Mouse (Mus musculus): ENCODE measurements around the gene Snrnp35.

DNA sequence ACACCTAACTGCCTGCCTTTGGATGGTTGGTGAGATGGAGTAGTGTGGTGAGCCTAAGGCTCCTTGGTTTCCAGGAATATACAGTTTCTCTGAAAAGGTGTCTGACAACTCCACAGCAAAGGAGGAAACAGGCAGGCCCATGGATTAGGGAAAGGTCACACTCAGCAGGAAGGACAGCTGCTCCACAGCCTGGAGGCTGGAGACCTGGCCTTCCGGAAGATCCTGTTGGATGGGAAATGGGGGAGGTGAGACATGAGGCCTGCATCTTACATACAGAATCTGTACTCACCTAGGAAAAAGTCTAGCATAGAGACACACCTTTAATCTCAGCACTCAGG, 28.9 kb upstream of the Snrnp35 start:
- TF ChIP-seq CTCF (conservative IDR thresholded peaks at IDR 0.05; ENCODE audit: low read length) (no peak), NANOG (IDR thresholded peaks at IDR 0.05; ENCODE audit: borderline replicate concordance, low read length) (no peak)

Measured in E14TG2a.4 (cell line).